Mouse (Mus musculus) forebrain, postnatal 0 days (tissue): Measurements from ENCODE around the gene Hnrnph2. TPM values are rescaled to one million over a fixed set of nuclear protein-coding genes. Genes with fewer than 3 reads are reported as not detected.

Experiments
- ATAC-seq: fragments of 200-750 bp; cut with Nextera tagmentation; 2 replicates; pipeline ENCODE4 v1.8.0; 2017; ENCODE audit warnings: mild to moderate bottlenecking, moderate library complexity
- DNase-seq: peaks from one replicate; pipeline ENCODE4 v3.0.0-alpha.2; 2015
- H3K27ac ChIP-seq: fragments of 300-500 bp; sonication (generic); 2 replicates; pipeline ENCODE4 v1.5.1; 2014; ENCODE audit warnings: low read depth, mild to moderate bottlenecking, antibody characterized with exemption, low read length, moderate library complexity, mixed read lengths
- H3K27me3 ChIP-seq: fragments of 300-500 bp; sonication (generic); 2 replicates; pipeline ENCODE4 v1.6.1; 2014; ENCODE audit warnings: mild to moderate bottlenecking, low read length, mixed read lengths; ENCODE audit not compliant: insufficient read depth
- H3K36me3 ChIP-seq: fragments of 300-500 bp; sonication (generic); 2 replicates; pipeline ENCODE4 v1.6.1; 2014; ENCODE audit warnings: mild to moderate bottlenecking, moderate library complexity; ENCODE audit not compliant: insufficient read depth
- H3K4me1 ChIP-seq: fragments of 300-500 bp; sonication (generic); 2 replicates; pipeline ENCODE4 v1.6.1; 2014; ENCODE audit warnings: antibody characterized with exemption; ENCODE audit not compliant: insufficient read depth
- H3K4me2 ChIP-seq: fragments of 300-500 bp; sonication (generic); 2 replicates; pipeline ENCODE4 v1.6.1; 2014; ENCODE audit warnings: low read depth, mild to moderate bottlenecking, moderate library complexity
- H3K4me3 ChIP-seq: fragments of 300-500 bp; sonication (generic); 2 replicates; pipeline ENCODE4 v1.5.1; 2014; ENCODE audit warnings: low read depth, low read length, mixed read lengths
- H3K9ac ChIP-seq: fragments of 300-500 bp; sonication (generic); 2 replicates; pipeline ENCODE4 v1.6.1; 2014; ENCODE audit warnings: mild to moderate bottlenecking
- H3K9me3 ChIP-seq: fragments of 300-500 bp; sonication (generic); 2 replicates; pipeline ENCODE4 v1.6.1; 2016; ENCODE audit warnings: low read length
- CTCF ChIP-seq: sonication (generic); IDR thresholded peaks from 2 replicates; pipeline ENCODE4 v1.5.1; 2016; ENCODE audit warnings: antibody characterized with exemption, control low read depth, low read depth
- WGBS: fragments of 180-500 bp; shearing (Covaris S2); extraction: QIAGEN DNeasy Blood & Tissue Kit; methylation state at CpG from one replicate; pipeline ENCODE4 v1.1.7; 2014; 5-methylcytosine and 5-hydroxymethylcytosine counted together
- polyA plus RNA-seq: library from polyadenylated mRNA; unstranded; fragments of >200 nt; fragmentation: Nextera tagmentation; extraction: Ambion mirVana; gene quantifications from 2 replicates; pipeline ENCODE4 v1.2.1, GENCODE M21; 2015
- total RNA-seq: library from RNA; depleted of rRNA; stranded (reverse); fragments of >200 nt; gene quantifications from 2 replicates; pipeline ENCODE4 v1.2.3, GENCODE M21; 2014; rRNA removed

The Hnrnph2 gene
- total RNA-seq (63.2 and 72.2 TPM in 2 replicates), polyA plus RNA-seq (131 and 134 TPM in 2 replicates)

DNA sequence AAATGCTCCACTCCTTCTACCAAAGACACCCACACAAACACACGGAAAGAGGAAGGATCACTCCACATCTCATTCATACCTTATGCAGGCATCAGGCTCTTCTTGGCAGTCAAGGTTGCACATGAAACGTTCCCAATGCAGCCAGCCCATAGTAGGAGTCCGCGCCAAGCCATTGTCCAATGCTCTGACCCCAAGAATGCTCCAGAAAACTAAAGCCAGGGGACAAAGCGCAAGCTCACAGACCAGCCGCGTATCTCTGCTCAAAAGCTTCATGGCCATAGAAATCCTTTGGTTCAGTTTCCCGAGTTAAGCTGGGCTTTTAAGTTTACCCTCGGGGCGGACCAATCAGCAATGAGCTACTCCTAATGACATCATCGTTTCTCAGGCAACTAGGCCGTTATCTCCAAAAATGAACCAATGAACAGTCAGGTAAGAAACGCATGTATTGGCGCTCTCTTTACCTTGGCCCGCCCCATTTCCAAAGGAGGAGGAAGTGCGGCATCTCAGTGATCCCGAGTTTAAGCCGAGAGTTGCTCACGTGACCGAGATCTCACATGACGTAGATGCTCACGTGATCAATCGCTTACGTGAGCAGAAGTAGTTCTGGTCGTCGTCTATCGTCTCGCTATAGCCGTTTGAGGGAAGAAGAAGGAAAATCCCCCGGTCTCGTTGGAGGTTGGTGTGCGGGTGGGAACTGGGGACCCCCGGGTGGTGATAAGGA lies at the start of gene Hnrnph2, which contains the start of gene Gla:
Gene Hnrnph2 (plus strand): TSS at position 521 of the 721 bp plus-strand sequence.
Gene Gla (minus strand): TSS at position 467 of the 721 bp plus-strand sequence.
- Histone ChIP-seq H3K27ac (peak within 1 kb of the TSS; percentile 93), H3K9me3 (no peaks in the 10 kb centered on the region), H3K36me3 (no peaks in the 10 kb centered on the region), H3K4me2 (peak within 1 kb of the TSS; percentile 48), H3K27me3 (no peaks in the 10 kb centered on the region), H3K9ac (peak within 1 kb of the TSS; percentile 64), H3K4me3 (peak within 1 kb of the TSS; percentile 56), H3K4me1 (no peaks in the 10 kb centered on the region)
- WGBS = 24% methylated on average over 33 of the region's 33 CpGs
- peak; percentile 96 for DNase-seq
- peak; percentile 99 for ATAC-seq
- TF ChIP-seq CTCF = no peak

DNA sequence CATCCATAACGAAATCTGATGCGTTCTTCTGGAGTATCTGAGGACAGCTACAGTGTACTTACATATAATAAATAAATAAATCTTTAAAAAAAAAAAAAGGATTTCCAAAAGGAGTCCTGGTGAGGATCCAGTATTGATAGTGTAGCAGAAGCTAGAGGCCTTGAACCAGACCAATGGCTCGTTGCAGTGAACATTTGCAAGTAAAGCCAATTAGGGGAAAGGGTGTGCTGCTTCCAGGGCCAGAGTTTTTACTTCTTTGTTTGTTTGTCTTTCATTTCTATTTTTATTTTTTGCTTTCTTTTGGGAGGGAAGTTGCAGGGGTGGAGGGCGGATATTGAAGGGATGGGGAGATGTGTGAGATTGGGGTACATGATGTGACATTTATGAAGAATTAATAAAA lies 47.7 kb upstream of the Hnrnph2 start:
- H3K4me2 ChIP-seq = no peak overlapping the region
- no peaks in the 10 kb centered on the region for H3K36me3 ChIP-seq
- no peaks in the 10 kb centered on the region for H3K27me3 ChIP-seq
- DNase-seq (no peak), ATAC-seq (no peak)
- 75% methylated on average over 4 of the region's 4 CpGs for WGBS
- H3K9ac ChIP-seq = no peak overlapping the region
- TF ChIP-seq CTCF = no peak
- no peak overlapping the region for H3K27ac ChIP-seq
- H3K9me3 ChIP-seq = no peaks in the 10 kb centered on the region
- no peak overlapping the region for H3K4me3 ChIP-seq
- no peaks in the 10 kb centered on the region for H3K4me1 ChIP-seq

DNA sequence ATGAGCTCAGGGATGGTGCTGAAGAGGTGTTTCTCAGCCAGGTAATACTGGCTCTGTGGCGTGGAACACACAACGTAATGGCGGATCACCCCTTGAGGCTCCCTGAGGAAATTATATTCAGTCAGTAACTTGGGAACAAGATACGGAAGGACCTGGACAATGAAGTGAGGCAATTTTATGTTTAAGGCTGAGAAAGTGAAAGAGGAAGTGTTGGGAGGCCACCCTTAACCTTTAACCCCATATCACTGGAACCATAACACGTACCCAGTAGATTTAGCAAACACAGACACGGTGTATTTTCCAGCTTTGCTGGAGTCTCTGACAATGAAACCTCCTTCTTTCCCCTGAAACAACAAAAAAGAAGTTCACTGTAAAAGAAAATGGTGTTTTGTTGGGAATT lies 46.6 kb upstream of the Hnrnph2 start:
- no peaks in the 10 kb centered on the region for H3K4me1 ChIP-seq
- no peaks in the 10 kb centered on the region for H3K36me3 ChIP-seq
- DNase-seq = no peak
- H3K27ac ChIP-seq = no peak overlapping the region
- H3K9me3 ChIP-seq = no peaks in the 10 kb centered on the region
- no peak overlapping the region for H3K4me3 ChIP-seq
- 84% methylated on average over 6 of the region's 6 CpGs for WGBS
- TF ChIP-seq CTCF = no peak
- H3K9ac ChIP-seq = no peak overlapping the region
- no peak for ATAC-seq
- H3K27me3 ChIP-seq = no peaks in the 10 kb centered on the region
- H3K4me2 ChIP-seq = no peak overlapping the region

DNA sequence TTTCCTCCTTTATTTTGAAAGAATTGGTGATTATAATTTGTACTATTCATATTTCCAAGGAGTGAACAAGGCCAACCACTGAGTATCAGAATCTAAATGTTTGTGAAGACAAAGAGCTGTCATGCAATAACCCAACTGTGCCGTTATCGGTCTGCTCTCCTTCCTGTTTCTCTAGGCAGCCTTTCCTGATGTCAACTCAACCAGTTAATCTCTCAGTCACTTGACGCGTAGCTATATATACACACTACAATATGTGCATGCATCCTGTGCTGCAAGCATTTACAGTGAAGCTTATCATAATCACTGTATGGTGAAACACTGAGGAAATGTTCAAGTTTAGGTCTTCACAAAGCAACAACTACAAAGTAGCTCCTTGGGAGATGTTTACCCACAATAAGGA lies 36.7 kb upstream of the Hnrnph2 start:
- no peaks in the 10 kb centered on the region for H3K36me3 ChIP-seq
- DNase-seq = no peak
- H3K27ac ChIP-seq = no peak overlapping the region
- H3K4me3 ChIP-seq = no peak overlapping the region
- TF ChIP-seq CTCF = no peak
- no peak overlapping the region for H3K4me2 ChIP-seq
- WGBS = 89% methylated on average over 4 of the region's 4 CpGs
- H3K9me3 ChIP-seq = no peaks in the 10 kb centered on the region
- no peaks in the 10 kb centered on the region for H3K27me3 ChIP-seq
- H3K9ac ChIP-seq = no peak overlapping the region
- H3K4me1 ChIP-seq = no peaks in the 10 kb centered on the region
- ATAC-seq = no peak

DNA sequence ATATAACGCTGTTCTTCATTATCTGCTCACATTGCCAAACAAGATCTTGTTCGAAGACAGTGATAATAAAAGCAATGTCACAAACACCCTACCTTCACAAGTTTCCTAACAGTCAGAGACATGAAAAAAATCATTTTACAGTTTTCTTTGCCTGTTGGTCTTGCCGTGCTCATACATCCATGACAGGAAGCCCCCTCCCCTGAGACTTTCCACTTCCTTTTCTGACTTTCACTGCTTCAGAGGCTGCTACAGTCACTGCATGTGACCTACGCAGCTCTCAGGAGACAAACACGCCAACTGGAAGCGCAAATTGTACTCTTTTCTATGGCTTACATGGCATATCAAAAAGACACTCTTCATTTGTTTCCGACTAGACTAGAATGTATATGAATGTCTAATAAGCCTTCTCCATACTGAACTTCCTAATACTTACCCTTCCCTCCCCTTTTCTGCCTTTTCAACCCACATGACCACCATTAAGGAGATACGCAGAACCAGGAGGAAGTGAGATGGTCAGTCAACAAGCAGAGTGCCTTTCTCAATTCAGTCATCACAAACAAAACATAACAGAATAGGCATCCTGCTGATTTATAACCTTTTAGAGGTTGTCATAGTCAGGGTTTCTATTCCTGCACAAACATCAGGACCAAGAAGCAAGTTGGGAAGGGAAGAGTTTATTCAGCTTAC lies 34.3 kb upstream of the Hnrnph2 start:
- no peaks in the 10 kb centered on the region for H3K36me3 ChIP-seq
- 86% methylated on average over 8 of the region's 8 CpGs for WGBS
- no peak overlapping the region for H3K4me2 ChIP-seq
- H3K4me1 ChIP-seq = no peaks in the 10 kb centered on the region
- ATAC-seq (no peak), DNase-seq (no peak)
- H3K27ac ChIP-seq = no peak overlapping the region
- no peaks in the 10 kb centered on the region for H3K27me3 ChIP-seq
- no peaks in the 10 kb centered on the region for H3K9me3 ChIP-seq
- TF ChIP-seq CTCF = no peak
- no peak overlapping the region for H3K9ac ChIP-seq
- no peak overlapping the region for H3K4me3 ChIP-seq

DNA sequence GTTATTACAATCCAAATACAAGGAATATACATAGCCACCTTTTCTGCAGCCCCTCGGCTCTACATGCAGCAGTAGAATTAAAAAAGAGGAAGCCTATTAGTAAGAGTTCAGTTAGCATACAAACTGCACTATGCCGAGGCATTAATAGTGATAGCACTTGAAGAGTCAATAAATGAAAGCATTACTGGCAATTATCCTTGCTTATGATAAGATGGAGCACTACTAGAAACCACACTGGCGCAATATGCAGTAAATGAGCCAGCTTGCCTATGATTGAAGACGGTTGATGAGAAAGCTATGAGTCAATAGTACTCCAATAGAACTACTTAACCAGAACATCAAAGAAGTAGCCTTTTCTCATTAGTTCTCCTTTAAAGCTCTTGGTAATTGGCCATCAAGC lies 23.1 kb upstream of the Hnrnph2 start:
- H3K4me1 ChIP-seq = no peaks in the 10 kb centered on the region
- no peak for DNase-seq
- no peak overlapping the region for H3K4me3 ChIP-seq
- H3K27me3 ChIP-seq = no peaks in the 10 kb centered on the region
- H3K36me3 ChIP-seq = no peaks in the 10 kb centered on the region
- ATAC-seq = no peak
- no peak overlapping the region for H3K4me2 ChIP-seq
- no peaks in the 10 kb centered on the region for H3K9me3 ChIP-seq
- H3K9ac ChIP-seq = no peak overlapping the region
- 78% methylated on average over 4 of the region's 4 CpGs for WGBS
- TF ChIP-seq CTCF = no peak
- H3K27ac ChIP-seq = no peak overlapping the region
